Mouse (Mus musculus) megakaryocyte, adult 5-6 weeks (primary cell): ENCODE data around the gene Ccn6. TPM values are rescaled to one million over a fixed set of nuclear protein-coding genes. Genes with fewer than 3 reads are reported as not detected.
"Not testable (repeated sequence)": the region's sequence is repeated elsewhere in the genome, so short reads cannot be mapped to it uniquely, and the experiment has no call there.

Experiments used
- ATAC-seq: 2 replicates; pipeline ENCODE4 v1.8.0; 2016; ENCODE audit warnings: mild to moderate bottlenecking, inconsistent platforms; ENCODE audit not compliant: poor library complexity, severe bottlenecking
- total RNA-seq, 2 experiments: library from RNA; stranded (forward) in 1 of 2; stranded (reverse) in 1 of 2; fragments of 153-499, 151-499 nt in 1 of 2; fragments of 221-1000, 200-1000 nt in 1 of 2; gene quantifications; 2 replicates each; pipeline versions ENCODE4 v1.2.3 to v1.2.4; 2015 to 2017

Gene Ccn6
- total RNA-seq (2015) (not detected in 2 replicates), total RNA-seq (2017) (not detected in 2 replicates)

DNA sequence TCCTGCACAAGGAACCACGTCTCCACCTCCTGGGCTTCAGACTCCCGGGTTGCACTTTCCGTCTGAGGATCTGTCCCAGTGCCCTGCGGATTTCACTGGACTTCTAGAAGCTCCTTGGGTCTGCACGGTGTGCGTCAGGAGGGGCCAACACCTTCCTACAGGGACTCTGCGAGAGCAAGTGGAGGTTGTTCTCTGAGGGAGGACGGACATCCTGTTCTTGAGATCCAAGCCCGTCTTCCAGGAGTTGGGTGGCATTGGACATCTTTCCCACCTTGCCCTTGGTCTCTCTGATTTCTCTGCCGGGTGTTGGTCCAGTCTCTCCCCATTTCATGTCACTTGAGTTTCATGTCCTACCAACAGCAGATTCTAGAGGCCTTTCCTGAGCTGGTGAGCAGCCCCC, at the start of gene Ccn6:
Gene Ccn6 (minus strand): TSS at position 101 of the 400 bp plus-strand sequence.
- ATAC-seq: no peak

DNA sequence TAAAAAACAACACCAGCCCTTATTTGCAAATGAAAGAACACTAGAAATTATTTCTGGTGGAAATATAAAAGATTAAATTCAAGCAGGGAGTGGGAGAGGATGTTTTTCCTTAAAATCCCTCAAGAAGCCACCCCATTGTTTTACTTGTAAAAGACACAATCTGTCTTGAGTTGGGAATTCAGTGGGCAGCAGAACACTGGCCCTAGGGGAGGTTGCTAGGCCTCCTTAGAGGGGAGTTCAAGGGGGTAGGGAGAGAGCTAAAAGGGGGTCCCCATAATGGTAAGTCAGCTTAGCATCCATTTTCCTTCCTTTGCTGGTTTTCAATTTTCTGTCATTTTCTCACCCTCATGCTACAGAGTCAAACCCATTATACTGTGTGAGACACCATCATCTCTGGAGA, 46.4 kb upstream of the Ccn6 start:
- ATAC-seq: no peak

DNA sequence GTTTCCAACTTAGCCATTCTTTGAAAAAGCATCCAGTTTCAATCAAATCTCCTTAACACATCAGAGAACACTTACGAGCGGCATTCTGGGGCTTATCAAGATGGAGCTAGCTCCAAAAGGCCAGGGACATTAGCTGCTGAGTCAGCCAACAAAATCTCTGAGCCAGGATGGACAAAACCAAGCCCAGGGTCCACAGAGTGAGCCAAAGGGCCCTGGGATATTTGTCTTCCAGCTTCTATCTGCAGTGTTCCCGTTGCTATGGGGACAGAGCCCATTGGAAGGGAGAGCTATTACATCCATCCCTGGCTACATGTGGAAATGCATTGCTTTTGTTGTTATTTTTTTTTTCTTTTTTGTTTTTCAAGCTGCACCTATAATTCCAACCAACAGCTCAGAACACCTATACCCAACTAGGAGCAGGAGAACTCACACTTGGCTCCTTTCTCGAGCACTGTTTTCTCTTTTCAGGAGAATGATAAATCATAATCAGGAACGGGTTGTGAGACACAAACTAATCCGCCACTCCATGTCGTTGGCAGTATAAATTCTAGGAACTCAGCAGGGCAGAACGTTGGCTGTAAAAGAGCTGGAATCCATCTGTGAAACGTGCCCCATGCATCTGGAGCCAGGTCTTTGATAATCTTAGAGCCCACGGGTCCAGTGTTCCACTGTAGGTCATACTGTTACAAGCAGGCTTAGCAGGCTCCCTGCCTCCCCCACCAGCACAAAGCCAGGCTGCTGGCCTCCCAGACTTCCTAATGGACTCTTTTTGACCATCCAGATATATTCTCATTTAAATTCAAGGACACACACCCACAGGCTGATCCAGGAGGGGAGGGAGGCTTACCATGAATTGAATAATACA, 45.8 kb upstream of the Ccn6 start:
- ATAC-seq: no peak

DNA sequence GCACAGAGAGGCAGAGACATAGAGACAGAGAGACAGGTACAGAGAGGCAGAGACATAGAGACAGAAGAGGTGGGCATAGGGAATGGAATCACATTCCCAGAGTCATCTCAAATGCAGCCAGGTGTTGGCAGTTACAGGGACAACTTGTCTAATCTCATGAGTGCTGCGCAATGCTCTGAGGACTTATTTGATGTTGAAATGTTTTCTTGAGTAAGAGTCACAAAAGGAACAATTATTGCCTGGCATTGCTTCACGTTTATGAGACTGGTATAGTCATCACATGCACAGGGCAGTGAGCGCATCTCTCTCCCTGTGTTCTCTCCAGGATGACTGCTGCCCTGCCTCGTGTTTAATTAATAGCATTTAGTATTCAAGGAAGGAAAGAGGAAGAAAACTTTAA, 45.1 kb upstream of the Ccn6 start:
- peak; percentile 97 for ATAC-seq

DNA sequence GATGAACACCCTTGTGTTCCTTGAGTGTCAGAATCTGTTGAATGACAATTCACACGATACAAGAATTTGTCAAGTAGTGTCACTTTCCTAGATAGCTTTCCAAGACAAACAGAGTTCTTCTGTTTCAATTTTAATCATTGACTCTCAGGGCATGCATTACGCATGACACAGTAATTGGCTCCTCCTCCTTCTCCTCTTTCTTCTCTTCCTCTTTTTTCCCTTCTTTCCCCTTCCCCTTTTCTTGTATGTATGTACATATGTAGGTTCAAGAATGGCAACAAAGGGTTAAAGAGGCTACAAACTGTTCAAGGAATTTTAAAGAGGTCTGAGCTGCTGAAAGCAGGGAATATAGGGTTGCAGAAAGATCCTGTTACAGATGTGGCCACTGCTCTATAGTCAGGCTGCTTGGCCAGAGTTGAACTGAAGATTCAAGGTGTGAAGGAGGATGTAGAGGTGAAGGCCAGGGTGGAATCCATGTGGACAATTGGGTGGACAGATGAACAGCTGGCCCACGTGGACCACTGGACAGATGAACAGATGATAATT, 43.8 kb upstream of the Ccn6 start:
- peak; percentile 40; the same call in 1 of the 2 replicates for ATAC-seq

DNA sequence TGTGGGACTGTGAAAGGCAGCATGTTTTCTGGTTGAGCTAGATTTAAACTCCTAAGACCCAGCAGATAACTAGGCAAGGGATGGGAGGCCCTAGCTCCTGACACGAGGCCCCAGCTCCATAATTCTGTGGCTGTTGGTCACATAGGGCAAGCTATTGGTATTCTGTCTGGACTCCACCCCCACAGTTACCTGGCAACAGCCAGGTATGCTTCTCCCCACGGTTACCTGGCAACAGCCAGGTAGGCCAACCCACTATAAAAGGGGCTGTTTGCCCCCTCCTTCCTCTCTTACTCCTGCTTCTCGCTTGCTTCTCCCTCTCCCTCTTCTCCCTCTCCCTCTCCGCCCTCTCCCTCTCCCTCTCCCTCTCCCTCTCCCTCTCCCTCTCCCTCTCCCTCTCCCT, 38.9 kb upstream of the Ccn6 start:
- no peak for ATAC-seq

DNA sequence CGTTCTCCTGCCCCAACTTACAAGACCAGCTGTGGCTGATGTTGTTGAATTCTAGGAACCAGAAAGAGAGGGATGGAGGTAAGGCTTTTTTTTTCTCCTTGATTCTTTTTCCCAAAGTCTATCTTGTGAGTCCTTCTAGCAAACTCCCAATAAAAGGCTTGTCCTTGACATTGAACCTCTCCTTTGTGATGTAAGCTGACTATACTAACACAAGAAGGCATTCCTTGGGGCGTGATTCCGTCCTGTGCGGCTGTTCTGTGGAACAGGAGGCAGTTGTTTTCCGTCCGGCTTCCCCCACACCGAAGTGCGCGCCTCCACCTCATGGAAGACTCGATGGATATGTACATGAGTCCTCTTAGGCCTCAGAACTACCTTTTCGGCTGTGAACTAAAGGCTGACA, 34.6 kb upstream of the Ccn6 start:
- ATAC-seq: not testable (repeated sequence)

DNA sequence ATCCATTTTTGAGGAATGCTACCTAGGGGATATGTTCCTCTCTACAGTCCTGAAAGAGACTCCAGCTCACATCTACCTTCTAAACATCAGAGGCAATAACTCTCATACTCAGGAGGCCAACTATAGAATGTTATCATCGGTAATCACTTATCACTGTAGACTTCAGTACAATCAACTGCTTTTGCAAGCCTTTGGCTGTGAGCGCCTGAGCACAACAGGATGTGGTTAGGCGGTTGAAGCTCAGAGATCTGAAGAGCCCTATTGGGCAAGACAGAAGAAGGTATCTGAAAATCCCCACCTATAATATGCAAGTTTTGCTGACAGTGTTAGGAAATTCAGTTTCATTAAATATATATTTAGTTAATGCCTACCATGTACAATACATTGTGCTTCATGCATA, 29.1 kb upstream of the Ccn6 start:
- ATAC-seq: peak; percentile 98

DNA sequence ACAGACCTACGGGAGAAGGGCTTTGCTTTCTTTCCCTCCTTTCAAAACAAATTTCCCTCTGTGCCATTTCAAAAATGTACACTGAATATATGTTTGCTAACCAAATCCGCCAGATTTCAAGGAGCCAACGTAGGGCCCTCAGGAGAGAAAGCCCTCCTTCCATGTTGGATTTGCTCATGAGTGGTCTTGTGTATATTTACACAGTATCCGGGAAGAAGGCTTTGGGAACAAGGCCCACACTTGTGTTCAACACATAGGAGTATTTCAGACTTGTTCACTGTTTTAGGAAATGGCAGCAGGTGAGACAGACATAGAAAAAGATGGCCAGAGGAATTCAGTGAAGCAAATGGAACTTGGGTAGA, 21.9 kb upstream of the Ccn6 start:
- no peak for ATAC-seq

DNA sequence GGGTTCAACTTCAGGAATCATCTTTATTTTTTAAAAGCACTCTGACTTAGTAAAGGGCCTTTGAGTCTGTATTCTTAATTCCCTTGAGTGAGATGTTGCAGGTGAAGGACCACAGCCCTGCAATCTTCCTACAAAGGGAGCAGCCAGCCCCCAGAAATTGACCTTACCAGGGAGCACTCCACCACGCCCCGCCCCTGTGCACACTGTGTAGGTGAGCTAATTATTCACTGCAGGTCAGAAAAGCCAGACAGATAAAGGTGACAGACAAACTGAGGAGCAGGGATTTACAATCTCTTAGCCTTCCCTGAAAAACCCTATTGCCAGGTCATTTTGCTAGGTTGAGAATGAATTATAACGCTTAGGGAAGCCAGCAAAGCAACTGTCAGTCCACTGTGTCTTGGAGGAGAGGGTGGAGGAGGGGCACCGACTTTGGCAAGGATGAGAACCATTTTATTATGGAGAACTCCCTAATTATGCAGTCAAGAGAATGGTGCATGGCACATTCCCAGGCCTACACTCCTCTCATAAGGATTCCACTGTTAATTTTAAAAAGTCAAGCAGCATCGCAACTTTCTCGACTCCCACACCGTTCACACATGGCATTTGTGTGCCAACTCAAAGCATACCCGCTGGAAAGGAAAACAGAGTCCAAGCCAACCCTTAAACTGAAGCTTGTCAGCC, 21.4 kb upstream of the Ccn6 start:
- ATAC-seq: no peak

DNA sequence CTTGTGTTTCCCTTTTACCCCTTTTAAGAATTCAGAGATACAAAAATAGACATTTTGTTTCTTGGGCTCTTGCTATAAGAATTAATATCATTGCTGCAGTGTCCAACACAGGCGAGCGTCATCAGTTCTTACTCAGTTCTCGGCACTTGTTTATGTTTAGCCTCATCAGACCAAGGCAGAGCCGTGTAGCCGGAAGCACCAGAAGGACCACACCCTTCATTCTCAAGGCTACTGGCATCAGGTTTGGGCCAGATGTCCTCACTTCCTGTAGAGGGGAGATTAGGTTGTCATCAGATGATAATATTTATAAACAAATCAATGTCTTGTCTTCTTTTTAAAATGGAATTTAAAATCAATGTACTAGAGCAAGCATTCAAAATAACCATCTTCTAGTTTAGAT, 13.4 kb upstream of the Ccn6 start:
- no peak for ATAC-seq

DNA sequence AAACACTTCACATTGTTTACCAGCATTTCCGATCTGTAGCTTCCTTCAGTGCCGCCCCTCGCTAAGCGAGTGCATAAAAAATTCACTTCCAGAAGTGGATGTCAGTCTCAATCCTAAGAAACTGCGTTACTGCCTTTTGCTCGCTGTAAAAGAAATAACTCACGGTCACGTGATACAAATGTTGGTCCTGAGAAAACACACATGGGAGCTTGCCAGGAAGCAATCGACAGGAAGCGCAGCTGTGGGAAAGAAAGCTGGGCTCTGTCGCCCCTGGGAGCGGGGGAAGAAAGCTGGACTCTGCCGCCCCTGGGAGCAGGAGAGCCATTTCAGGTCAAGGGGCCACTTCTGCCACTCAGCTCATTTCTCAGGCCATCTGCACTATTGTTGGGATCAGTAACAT, 9.5 kb upstream of the Ccn6 start:
- no peak for ATAC-seq

DNA sequence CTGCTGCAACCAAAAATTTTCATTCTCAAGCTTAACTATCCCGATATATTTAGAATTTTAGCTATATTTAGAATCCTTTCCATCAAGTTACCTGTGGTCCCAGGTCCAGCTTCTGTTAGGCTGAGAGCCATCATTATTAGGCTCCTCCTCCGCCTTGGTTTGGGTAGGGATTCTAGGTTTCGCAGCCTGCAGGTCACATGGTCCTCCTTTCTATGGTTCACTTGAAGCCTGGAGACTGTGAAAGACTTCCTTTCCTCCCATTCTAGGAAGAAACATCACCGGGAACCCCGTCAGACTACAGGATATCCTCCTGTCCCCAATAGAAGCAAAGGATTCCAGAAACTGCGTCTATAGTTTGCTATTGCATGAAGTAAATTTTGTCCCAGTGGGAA, 8.9 kb upstream of the Ccn6 start:
- ATAC-seq: no peak

DNA sequence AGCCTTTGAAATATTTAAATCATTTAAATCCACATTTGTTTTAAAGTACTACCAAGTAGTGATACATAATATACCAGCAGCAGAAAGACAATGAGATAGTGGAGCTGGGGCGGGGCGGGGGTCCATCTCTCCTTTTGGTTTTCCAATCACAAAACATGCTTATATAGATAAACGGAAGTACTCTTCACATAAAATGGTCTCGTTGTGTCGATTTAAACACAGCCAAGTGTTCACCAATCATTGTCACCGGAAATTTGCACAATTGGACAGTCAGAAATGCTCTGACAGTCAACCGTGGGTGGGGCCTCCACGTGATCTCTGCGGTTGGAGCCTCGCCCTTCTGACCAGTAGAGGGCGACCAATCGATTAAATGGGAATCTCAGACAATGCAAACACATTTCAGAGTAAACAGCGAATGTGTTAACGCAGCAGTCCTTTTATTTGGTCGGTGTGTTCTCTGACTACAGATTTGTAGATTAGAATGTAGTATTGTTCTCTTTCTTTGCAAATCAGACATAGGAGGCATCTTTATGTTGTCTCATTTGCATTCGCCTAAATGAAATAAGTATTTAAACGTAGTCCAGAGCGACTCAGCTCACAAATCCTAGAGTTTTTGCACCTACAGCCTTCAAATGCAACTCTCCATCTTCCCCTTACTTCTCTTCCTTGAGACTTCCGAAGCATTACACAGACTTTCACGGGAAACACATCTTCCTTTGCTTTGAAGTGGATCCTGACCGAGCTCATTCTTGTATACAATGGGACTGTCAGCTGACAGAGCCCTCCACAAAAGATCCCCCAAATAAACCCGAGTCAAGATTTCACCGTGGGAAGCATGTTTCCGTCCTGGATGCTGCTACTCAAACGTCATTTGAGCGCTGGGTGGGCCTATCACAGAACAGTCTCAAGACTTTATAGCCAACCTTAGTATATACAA, 8.3 kb upstream of the Ccn6 start:
- peak; percentile 81 for ATAC-seq

DNA sequence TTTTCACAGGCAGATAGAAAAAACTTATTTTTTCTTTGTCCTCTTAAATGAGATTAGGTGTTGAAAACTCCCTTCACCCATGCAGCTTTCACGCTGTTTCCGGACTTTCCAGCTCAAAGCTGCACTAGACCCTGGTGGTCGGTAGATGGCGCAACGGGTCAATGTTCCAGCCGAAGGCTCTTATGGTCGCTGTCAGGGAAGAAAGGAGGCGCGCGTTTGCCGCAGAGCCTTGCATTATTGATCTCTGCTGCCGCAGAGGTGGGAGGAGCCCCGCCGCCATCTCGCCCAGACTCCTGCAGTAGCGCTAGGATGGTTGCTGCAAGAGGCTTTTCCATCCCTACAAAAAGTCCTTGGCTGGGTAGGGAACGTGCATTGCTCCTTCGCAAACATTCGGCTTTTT, 7.5 kb upstream of the Ccn6 start:
- peak; percentile 88 for ATAC-seq

DNA sequence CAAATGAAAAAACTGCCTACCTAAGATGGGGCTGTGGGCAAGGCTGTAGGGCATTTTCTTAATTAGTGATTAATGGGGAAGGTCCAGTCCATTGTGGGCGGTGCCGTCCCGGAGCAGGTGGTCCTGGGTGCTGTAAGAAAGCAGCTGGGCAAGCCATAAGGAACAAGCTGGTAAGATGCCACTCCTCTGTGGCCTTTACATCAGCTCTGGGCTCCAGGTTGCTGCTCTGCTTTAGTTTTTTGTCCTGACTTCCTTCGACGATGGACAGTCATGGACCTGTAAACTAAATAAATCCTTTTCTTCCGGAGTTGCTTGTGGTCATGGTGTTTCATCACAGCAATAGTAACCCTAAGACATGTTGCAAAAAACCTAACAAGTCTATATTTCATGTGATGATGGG, 7.1 kb upstream of the Ccn6 start:
- peak; percentile 16 for ATAC-seq

DNA sequence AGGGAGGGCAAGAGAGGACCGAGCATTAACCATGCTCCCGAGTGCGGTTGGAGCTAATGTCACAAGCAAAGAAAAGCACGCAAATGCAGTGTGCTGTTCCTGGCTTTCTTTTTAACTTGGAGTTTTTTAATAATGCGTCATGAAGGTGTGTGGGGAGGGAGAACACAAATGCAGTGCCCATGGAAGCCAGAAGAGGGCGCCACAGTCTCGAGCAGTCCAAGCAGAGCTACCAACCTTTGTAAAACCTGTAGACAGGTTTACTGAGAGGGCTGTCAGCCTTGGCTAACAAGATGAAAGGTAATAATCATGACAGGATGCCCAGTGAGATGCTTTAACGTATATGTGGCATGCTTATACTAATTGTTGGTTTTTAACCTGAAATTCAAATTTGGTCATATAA, 6.6 kb upstream of the Ccn6 start:
- peak; percentile 27; the same call in 1 of the 2 replicates for ATAC-seq

DNA sequence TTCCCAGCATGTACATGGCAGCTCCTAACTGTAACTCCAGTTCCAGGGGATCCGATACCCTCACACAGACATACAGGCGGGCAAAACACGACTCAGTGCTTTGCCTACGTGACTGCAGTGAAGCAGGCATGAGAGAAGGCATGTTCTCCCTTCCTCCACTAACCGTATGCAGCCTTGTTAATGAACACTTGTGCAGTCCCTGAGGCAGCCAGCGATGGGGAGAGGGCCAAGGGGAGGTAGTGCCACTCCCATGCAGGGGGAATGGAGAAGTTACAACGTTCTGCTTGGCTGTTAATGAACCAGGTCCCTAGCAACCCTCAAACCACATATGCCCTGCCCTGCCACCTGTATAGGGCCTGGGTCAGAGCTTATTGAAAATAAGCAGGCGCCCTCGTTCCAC, 6.0 kb upstream of the Ccn6 start:
- no peak for ATAC-seq

DNA sequence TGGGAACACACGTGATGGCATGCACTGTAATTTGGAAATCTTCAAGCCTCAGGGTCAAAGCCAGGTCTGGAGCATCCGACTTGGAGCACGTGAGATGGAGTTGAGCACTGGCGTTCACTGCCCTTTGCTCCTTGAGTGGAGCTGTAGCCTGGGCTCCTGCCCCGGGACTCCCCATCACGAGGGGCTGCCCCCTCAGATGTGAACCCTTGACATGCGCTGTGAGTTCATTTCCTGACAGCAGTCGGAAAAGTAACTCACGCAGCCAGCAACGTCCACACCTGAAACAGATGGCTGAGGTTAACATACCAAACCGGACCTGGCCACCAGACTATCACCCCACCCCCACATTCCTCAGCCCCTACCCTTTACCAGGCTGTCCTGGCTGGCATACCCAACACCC, 4.0 kb upstream of the Ccn6 start:
- ATAC-seq: no peak

DNA sequence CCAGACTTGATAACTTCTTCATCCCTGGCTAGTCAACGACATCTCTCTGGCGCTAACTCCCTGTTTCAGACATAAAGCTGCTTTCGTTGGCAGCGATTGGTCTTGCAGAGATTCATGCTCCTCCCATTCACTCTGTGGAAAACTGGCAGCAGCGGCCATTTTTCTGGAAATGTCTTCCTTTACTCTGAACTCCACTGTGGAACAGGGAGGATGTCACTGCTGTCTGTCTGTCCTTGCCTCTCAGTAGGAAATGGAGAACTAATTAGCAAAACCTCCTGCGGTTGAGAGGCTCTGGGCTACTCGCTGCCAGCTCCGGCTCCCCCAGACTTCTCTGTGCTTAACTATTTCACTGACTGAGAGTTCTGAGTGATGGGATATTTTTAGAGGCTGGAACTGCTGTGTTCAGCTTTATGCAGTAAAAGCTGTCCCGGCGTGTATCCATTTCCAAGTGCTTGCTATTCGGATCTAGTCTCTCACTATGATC, 2.1 kb upstream of the Ccn6 start:
- ATAC-seq: no peak
